Mouse (Mus musculus) inflammation-experienced regulatory T-cells (primary cell): Measurements from ENCODE around the gene Ccdc103. TPM values are rescaled to one million over a fixed set of nuclear protein-coding genes. Genes with fewer than 3 reads are reported as not detected.

ENCODE experiments used
- polyA plus RNA-seq, 2 experiments: library from polyadenylated mRNA; unstranded; fragments of 100-300 nt; shearing (Covaris generic); gene quantifications; one replicate each; pipeline ENCODE4 v1.2.1; 2017

The Ccdc103 gene
- not detected for polyA plus RNA-seq

DNA sequence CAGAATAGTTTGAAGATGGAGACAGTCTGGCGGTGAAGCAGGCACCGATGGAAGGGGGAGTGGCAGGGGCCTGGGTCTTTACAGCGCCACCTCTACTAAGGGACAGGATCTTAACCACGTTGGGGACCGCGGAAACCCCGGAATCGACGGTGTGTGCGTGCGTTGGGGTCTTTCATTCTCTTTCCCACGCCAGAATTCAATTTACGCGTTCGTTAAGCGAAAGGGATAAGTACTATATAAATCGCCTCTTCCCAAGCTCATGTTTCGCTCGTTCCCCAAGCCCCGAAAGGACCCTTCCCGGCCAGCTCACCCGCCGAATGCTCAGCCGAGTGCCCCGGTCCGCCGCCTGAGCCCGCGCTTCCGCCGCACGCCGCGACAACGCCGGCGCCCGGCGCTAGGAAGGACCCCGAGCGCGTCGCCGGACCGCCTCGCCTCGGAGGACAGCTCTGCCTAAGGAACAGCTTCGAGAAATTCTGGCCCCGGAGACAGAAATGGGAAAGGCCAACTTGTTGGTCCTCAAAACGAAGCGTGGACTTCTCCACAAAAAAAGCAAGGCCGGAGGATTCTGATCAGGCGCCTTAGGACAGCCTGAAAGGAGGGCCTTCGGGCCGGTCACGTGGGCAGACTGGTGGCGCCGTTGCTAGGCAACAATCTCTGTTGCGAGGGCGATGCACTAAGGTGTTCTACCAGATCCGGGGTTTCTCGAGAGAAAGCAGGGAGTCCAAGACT is at the start of gene Ccdc103, which contains the start of gene Eftud2:
Ccdc103 (plus strand) TSS at position 620 of the 729 bp plus-strand sequence.
Eftud2 (minus strand) TSS at position 401 of the 729 bp plus-strand sequence.

DNA sequence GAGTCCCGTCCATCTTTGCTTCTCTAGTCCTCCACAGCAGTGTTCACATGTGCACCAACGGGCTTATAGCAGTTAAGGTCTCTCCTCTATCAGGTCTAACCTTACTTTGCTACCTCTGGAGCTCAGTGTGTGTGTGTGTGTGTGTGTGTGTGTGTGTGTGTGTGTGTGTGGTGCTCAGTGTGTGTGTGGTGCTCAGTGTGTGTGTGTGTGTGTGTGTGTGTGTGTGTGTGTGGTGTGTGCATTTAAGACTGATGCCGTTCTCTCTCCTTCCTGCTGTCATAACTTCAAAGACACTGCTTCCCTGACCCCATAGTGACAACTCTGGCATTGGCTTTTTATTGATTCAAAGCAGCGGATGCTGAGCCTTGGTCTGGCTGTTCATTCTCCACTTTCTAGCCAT is 45.5 kb upstream of the Ccdc103 start, which contains the start of gene Higd1b:
Higd1b (plus strand) TSS at position 301 of the 400 bp plus-strand sequence.

GRCm38 (mm10) chr11:102884616-102885219 is 3.7 kb downstream of the Ccdc103 start, which contains the start of gene Fam187a:
Fam187a (plus strand) TSS chr11:102885169.

DNA sequence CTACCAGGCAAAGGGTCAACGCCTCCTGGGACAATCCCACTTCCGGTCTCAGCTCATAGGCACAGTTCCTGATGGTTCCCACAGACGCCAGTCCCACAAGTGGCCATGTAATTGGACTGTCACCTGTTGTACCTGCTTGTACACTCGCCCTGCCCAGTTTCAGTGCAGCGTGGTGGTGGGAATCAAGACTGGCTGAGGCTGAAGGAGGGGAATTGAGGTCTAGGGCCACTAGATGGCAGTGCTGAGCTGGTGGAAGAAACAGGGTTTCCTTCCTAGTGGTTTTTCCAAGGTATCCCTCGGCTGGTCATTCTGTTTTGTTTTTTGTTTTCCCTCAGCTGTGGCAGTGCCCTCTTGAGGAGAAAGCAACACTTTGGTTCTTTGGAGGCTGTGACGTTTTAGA is 19.8 kb downstream of the Ccdc103 start, which contains the start of gene Gfap:
Gfap (minus strand) TSS at position 150 of the 400 bp plus-strand sequence.

GRCm38 (mm10) chr11:102924557-102925350 is 43.8 kb downstream of the Ccdc103 start, which contains the start of gene Kif18b:
Kif18b (minus strand) TSS chr11:102925124.

Other genes with a start within 250 kb of the Ccdc103 start
- gene Meioc, start 217.5 kb upstream of the Ccdc103 start, polyA plus RNA-seq = not detected
- gene Ccdc43, start 183.4 kb upstream of the Ccdc103 start, polyA plus RNA-seq = 10 to 100 TPM; 30.5 to 31.8 TPM
- 1 to 10 TPM in 1 of 2 experiments, not detected in 1; 2.0 TPM for gene Adam11, start 119.8 kb upstream of the Ccdc103 start, polyA plus RNA-seq
- gene Gjc1, start 61.5 kb upstream of the Ccdc103 start, polyA plus RNA-seq = under 1 TPM in 1 of 2 experiments, not detected in 1; 0.28 TPM
- gene Higd1b, start 45.4 kb upstream of the Ccdc103 start, polyA plus RNA-seq = under 1 TPM in 1 of 2 experiments, not detected in 1; 0.66 TPM
- gene Eftud2, start 219 bp upstream of the Ccdc103 start, polyA plus RNA-seq = 100 to 1,000 TPM; 147 to 173 TPM
- not detected for gene Fam187a, start 4.0 kb downstream of the Ccdc103 start, polyA plus RNA-seq
- gene Gfap, start 19.7 kb downstream of the Ccdc103 start, polyA plus RNA-seq = under 1 TPM; 0.08 to 0.28 TPM
- gene Kif18b, start 43.9 kb downstream of the Ccdc103 start, polyA plus RNA-seq = 1 to 10 TPM in 1 of 2 experiments, under 1 TPM in 1; 0.83 to 1.1 TPM
- not detected for gene C1ql1, start 65.5 kb downstream of the Ccdc103 start, polyA plus RNA-seq
- gene Nmt1, start 147.0 kb downstream of the Ccdc103 start, polyA plus RNA-seq = 10 to 100 TPM; 68.4 to 74.0 TPM
- gene Dcakd, start 147.1 kb downstream of the Ccdc103 start, polyA plus RNA-seq = 10 to 100 TPM; 22.0 to 23.7 TPM
- gene Plcd3, start 220.5 kb downstream of the Ccdc103 start, polyA plus RNA-seq = 1 to 10 TPM; 1.9 to 3.3 TPM
- gene Acbd4, start 220.5 kb downstream of the Ccdc103 start, polyA plus RNA-seq = 10 to 100 TPM; 51.8 to 52.2 TPM
- 1 to 10 TPM; 4.8 to 7.9 TPM for gene Hexim1, start 235.0 kb downstream of the Ccdc103 start, polyA plus RNA-seq